Mouse (Mus musculus) brain, embryonic 14.5 days (tissue): ENCODE measurements at regions not wholly inside any gene's neighbourhood (a gene's known extent, or its start where the extent isn't known, plus 50 kb on each side); places are given as distances from the start of the nearest gene placed in this dataset.

ENCODE experiments used
- CTCF ChIP-seq: fragments of 200-500 bp; IDR thresholded peaks from 2 replicates; pipeline ENCODE4 v1.5.1; 2012; ENCODE audit warnings: inconsistent platforms, mild to moderate bottlenecking, moderate library complexity, borderline replicate concordance; ENCODE audit not compliant: insufficient read depth, insufficient read length; ENCODE audit errors: extremely low read depth
- POLR2A ChIP-seq: fragments of 200-500 bp; IDR thresholded peaks from 2 replicates; pipeline ENCODE4 v1.6.1; 2012; ENCODE audit warnings: mild to moderate bottlenecking, inconsistent platforms, borderline replicate concordance; ENCODE audit not compliant: poor library complexity, insufficient read depth, insufficient read length, severe bottlenecking; ENCODE audit errors: extremely low read depth

GRCm38 (mm10) chr17:68143307-68143706, 130.3 kb upstream of the L3mbtl4 start:
- TF ChIP-seq CTCF (no peak), POLR2A (no peak)
